Mouse (Mus musculus): Measurements from ENCODE around the gene Siva1.

Siva1 gene

DNA sequence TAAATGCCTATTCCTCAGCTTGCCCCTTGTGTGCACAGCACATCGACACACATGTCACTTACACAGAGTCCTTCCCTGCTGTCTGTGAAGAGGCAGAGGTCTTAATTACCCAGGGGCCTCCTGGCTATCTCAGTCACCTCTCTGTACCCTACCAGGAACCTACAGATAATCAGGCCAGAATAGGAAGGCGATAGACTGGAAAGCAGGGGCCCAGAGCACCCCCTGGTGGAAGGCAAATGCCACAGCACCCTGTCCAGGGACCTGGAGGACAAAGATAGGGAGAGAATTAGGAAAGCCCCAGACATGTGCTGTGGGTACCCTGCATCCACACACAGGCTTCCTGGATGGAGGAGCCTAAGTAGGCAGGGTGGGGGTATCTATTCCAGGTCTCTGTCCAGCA lies 20.7 kb upstream of the Siva1 start:
- peak; percentile 62 to 67 for DNase-seq (ENCODE audit: low spot score in 2 of 2)

DNA sequence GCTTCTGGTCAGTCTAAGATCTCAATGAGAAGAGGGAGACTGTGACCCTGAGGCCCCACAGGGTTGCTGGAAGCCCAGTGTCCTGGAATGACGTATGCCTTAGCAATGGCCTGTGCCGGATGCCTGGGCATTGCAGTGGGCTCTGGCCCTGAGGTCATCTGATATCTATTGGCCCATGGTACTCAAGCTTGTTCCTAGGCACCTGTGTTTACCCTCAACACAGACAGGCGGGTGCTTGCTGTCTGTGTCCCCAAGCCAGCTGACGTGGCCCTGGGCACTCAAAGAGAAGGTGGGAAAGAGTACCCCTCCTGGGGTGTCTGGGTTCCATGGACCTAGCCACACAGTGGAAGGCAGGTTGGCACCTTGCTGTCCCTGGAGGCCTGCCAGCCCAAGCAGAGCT lies 18.8 kb upstream of the Siva1 start:
- DNase-seq (ENCODE audit: low spot score in 2 of 2) = no peak

DNA sequence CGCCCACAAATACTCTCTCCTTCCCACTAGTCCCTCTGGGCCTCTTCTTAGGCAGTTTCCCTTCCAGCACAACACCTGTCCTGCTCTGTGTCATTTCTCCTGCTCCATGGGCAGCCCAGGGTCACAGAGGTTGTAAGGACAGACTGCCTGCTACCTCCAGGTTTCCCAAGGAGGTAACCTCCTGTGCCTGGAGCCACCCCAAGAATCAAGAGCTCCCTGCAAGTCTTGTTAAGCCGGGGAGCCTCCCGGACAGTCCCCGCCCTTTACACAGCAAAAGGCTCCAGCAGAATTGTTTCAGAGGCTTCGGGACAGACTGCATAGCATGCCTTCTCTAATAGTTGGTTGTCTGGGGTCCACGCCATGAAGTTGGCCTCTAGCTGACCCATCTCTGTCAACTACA lies 18.0 kb upstream of the Siva1 start:
- DNase-seq (ENCODE audit: low spot score in 2 of 2) = no peak

DNA sequence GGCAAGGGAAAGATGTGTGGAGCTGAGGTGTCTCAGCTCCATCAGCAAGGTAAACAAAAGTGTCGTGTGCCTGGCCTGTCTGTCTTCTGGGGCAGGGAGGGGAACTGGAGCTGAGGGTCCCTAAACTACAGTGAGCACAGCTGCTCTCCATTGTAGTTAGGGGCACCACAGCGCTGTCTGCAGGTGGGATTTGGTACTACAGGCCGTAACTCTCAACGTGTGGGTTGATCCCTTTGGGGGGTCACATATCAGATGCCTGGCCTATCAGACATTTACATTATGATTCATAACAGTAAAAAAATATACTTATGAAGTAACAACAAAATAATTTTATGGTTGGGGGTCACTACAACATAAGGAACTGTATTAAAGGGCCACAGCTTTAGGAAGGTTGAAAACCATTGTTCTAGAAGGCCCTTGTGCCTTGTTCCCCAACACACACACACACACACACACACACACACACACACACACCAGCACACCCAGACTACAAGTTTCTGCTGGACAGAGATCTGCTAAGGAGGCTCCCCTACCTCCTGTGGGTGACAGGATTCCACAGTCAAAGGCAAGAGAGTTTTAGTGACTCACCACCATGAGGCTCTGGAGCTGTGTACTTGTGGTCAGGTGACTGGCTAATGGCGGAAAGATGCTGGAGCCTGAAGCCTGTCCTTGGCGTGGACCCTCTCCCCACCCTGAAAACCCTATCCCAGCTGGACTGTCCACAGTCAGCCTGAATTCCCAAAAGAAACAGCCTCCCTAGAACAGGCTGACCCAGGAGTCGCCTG lies 17.2 kb upstream of the Siva1 start:
- DNase-seq (ENCODE audit: low spot score in 2 of 2) = no peak

DNA sequence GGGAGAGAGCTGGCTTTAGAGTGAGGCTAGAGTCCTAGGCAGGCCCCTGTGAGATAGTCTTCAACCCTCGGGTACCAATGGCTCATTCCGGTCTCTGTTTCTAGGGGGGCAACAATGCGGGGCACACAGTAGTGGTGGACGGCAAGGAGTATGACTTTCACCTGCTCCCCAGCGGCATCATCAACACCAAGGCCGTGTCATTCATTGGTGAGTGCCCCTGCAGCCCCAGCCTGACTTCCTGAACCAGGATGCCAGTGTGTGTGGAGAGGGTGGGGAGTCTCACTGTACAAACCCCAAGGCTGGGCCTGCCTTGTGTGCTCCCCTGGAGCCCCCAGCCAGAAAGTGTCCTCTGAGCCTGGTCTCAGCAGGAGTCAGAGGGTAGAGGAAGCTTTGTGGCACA lies 16.3 kb upstream of the Siva1 start:
- DNase-seq (ENCODE audit: low spot score in 2 of 2) = no peak

DNA sequence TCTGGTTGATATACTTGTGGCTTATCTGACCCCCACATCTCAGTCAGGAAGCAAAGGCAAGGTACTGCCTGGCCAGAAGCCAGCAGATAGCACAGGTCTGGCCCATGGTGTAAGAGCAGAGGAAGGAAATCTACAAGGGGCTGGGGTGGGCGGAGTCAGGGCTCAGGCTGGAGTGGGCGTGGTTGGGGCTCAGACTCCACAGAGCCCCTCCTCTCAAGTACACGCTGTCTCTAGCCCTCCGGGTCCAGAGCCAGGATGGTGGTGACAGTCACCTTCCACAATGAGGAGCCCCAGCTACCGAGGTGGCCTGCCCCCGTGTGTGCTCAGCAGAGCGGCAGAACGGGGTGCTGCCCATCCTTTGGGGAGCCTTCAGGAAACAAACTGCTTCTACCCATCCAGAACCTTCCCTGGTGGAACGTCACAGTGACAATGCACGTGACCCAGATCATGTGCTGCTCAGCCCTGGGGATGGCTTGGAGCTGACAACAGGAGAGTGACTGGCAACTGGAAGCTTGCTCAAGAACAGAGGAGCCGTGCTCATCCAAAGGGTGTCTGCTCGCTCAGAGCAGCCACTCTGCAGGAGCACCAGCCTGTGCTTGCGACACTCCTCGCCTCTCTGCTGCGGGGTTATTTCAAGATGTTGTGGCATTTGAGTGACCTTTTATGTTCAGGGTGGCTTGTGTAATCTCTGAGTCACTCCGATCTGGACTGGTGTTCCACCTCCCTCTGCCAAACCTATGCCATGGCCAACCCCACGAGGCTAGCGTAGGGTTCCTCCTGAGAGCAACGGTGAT lies 15.4 kb upstream of the Siva1 start:
- peak in 1 of 2 experiments; percentile 32 for DNase-seq (ENCODE audit: low spot score in 2 of 2)

DNA sequence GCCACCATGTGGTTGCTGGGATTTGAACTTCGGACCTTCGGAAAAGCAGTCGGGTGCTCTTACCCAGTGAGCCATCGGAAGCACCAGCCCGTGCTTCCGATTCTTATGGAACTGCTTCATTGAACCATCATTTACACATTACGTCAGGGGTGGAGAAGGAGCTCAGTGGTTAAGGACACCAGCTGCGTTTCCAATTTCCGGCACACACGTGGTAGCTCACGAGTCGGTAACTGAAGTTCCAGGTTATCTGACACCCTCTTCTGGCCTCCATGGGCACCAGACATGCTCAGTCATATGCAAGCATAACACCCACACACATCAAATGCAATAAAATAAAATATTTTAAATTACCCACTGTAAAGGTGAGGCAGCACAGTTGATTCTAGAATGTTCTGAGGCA lies 14.4 kb upstream of the Siva1 start:
- no peak for DNase-seq (ENCODE audit: low spot score in 2 of 2)

DNA sequence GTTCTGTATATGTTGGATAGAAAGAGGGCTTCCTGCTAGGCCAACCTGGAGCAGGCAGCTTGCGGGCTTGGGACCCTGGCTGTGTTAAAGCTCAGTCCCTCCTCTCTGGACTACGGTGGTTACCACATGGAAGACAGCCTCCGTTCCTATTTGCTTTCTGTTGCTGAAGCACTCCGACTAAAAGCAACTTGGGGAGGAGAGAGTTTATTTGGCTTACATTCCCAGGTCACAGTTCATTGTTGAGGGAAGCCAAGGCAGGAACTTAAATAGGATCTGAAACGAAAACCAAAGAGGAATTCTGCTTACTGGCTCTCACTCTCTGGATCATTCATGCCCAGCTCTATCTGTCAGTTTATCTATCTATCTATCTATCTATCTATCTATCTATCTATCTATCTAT lies 13.7 kb upstream of the Siva1 start:
- DNase-seq (ENCODE audit: low spot score in 2 of 2) = no peak

DNA sequence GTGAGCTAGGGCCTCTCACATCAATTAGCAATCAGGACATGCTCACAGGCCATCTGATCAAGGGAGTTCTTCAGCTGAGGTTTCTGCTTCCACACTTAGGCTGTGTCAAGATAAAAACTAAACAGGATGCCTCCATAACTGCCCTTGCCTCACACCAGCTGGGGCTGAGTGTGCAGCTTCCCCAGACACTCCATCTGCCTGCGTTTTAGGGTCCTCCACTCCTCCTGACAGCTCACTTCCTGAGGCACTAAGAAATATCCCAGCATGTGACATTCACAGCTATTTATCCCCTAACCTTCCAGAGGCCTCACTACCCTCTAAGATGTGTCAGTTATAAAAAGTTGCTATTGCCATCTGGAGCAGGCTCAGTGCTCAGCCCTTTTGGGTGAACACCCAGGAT lies 13.0 kb upstream of the Siva1 start:
- no peak for DNase-seq (ENCODE audit: low spot score in 2 of 2)

DNA sequence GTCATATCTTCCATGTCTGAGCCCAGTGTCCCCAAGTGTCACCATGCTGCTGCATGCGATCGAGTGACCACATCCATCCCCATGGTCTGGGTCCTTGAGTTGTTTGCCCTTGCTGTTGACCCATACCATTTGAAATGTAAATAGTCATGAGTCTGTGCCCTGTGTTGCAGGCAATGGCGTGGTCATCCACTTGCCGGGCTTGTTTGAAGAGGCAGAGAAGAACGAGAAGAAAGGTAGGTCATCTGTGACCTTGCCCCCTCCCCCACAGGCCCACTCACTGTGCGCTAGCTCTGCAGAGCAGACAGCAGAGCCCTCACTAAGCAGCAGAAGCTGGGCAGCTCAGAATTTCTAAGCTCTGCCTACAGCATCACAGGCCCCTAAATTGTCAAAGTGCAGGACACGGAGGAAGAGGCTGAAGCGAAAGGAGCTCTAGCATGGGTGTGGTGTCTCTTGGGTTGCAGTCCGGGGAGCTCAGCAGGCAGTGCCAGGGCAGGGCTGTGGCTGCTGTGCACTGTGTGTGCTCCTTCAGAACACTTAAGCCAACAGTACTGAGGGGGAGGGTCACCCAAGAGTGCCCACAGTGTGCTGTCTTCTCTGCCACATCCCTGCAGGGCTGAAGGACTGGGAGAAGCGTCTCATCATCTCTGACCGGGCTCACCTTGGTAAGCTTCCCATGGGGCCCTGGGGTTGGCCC lies 12.2 kb upstream of the Siva1 start:
- DNase-seq (ENCODE audit: low spot score in 2 of 2) = no peak

DNA sequence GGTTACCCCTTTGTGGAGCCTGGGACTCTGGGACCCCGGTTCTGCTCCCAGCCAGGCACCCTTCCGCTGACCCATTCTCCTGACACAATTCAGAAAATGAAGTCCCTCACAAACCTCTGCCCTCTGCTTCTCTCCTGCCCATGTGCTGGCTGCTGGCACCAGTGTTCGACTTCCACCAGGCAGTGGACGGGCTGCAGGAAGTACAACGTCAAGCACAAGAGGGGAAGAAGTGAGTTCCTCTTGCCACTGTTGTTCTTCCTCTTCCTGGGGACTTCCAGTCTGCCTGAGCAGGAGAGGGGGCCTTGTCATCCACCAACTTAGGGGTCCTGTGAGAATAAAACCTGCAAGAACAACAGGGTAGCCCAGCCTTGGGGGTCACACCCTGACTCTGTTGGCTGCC lies 11.6 kb upstream of the Siva1 start:
- DNase-seq (ENCODE audit: low spot score in 2 of 2) = no peak

DNA sequence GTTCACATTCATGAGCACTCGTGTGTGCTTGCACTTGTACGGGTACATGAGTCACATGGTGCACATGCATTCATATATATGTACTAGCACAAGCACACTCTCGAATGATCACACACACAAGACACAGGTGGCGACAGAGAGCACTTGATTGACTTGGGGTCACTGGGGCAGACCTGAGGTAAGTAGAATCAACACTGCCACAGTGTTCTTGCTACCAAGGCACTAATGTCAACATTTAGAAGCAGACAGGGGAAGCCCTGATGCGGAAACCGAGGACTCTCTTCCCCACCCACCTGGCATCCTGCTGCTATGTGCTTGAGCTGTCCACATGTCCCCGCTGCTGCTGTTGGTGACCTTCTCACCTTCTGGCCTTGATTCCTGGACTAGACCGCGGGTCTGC lies 10.8 kb upstream of the Siva1 start:
- no peak for DNase-seq (ENCODE audit: low spot score in 2 of 2)

DNA sequence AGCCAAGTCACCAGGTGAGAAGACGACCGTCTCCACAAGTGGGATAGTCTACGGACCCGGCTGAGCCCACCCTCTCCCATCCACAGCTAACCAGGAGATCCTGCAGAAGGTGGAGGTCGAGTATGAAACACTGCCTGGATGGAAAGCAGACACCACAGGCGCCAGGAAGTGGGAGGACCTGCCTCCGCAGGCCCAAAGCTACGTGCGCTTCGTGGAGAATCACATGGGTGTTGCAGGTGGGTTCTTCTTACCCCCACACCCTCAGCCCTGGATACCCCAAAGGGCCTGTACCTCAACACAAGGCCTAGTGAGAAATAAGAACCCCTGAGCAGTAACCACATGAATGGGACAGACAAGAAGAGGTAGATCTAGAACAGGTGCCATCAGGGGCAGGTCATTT lies 5.0 kb upstream of the Siva1 start:
- no peak for DNase-seq (ENCODE audit: low spot score in 2 of 2)

DNA sequence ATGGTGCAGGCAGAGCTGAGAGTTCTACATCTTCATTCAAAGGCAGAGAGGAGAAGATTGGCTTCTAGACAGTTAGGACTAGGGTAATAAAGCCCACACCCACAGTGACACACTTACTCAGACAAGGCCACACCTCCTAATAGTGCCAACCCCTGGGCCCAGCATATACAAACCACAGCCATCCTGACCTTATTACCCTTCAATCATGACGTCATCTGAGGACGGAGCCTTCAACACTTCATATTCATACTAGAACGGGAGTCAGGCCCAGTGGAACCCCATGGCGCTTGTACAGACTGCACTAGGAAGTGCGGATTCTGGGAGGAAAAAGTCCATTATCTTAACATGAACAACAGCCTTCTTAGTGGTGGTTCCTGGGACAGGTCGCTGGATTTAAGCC lies 1.4 kb upstream of the Siva1 start:
- no peak for DNase-seq (ENCODE audit: low spot score in 2 of 2)

DNA sequence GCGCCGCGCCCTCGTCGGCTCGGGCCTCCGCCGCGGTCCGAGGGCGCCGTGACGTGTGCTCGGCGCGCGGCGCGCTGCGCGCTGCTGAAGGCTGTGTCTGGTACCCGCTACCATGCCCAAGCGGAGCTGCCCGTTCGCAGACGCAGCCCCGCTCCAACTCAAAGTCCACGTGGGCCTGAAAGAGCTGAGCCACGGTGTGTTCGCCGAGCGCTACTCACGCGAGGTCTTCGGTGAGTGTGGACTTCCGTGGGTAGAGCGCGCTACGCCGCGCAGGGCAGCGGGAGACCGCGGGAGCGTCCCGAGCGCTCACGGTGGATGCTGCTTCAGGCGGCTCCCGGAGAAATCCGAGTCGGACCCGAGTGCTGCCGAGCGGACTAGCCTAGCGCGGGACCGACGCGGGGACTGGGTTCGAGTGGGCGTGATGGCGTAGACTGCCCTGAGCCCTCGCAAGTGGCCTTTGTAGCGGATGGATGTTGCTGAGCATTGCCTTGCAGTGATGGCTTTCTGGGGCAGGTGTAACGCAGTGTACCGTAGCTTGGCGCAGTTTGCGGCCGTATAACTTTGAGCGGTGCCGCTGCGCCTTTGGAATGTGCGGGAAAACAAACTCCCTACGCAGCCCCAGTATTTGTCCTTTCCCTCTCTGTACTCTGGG lies 502 bp downstream of the Siva1 start:
- peak; percentile 51 to 62 for DNase-seq (ENCODE audit: low spot score in 2 of 2)

DNA sequence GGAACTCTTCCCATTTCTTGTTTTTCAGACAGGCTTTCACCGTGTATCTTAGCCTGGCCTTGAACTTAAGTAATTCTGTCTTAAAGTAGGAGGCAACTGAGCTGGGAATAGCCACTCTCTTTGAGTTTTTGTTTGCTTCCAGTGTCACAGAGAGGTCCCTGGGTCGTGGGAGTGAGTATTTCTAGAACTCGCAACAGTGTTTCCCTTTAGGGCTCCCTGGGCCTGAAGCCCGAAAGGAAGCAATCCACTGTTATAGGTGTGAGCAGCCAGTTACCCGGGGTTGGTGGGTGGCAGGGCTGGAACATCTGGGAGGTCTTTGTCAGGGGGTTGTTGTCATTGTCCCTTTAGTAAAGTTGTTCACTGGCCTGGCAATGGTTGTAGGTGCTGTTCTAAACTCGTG lies 1.7 kb downstream of the Siva1 start:
- DNase-seq (ENCODE audit: low spot score in 2 of 2) = no peak

DNA sequence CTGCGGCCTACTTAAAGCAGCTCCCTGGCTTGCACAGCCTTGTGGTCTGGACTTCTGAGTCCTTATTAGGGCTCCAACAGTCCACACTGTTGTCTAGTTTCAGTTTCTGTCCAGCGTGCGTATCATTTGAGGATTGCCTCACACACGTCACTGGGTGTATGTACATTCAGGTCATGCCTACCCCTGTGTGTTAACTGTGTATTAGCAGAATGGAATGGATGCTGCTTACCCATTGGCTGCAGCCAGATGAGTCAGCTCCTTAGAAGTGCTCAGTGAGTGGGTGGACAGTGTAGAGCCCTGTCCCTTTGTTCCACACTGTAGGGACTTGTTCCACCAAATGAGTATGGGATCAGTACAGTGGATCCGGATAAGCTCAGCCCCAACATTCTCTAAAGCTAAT lies 3.6 kb downstream of the Siva1 start:
- no peak for DNase-seq (ENCODE audit: low spot score in 2 of 2)

DNA sequence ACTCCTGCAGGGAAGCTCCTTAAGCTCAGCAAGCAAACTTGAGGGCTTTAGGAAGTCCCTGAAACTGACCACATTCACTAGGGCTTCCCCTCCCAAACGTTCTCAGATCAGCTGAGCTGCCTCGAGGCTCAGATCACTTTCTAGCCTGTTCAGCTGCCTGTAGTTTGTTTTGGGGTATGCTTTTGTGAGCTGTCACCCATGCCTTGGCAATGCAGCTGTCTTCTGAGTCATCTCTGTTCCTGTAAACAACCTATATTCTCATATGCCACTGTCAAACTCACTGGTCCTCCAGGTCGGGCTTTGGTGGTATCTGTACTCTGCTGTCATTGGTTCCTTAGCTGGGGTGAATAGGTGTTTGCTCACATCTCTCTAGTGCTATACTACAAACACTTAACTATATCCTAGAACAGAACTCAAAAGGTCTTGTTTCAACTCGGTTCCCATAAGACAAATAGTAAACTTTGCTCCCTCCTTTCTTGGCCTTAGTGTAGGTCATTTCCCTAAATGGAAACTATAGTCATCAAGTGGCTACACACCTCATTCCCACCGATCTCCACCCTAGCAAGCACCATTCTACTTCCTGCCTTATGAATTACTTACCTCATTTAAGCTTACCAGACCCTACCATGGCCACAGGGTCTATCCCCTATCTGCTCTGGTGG lies 7.4 kb downstream of the Siva1 start:
- no peak for DNase-seq (ENCODE audit: low spot score in 2 of 2)

DNA sequence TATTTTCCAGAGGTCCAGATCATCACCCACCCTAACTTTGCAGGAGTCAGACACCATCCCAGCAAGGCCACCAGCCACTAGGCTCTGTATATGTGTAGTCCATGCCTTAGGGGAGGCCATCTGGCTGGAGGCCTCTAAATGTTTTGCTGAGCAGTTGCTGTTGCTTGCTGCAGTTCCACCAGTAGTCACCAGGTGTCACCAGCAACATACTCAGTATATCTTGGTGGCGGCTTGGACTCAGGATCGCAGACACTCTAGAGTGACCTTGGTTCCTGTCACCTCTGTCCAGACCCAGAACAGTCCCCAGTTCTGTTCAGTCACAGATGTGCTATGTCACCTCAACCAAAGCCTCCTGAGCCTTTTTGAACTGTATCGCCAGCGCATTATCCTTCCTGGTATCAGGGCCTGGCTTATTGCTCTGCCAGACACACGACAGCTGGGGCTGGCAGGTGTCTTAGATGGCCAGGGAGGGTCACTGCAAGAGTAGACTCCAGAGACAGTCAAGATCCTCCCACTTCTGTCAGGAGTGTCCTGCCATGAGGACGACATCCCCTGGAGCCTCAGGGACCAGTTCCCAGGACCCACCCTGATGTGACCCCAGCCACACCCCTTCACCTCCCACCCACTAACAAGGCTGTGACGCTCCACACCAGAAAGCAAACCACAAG lies 8.8 kb downstream of the Siva1 start:
- peak; percentile 92 to 93 for DNase-seq (ENCODE audit: low spot score in 2 of 2)

DNA sequence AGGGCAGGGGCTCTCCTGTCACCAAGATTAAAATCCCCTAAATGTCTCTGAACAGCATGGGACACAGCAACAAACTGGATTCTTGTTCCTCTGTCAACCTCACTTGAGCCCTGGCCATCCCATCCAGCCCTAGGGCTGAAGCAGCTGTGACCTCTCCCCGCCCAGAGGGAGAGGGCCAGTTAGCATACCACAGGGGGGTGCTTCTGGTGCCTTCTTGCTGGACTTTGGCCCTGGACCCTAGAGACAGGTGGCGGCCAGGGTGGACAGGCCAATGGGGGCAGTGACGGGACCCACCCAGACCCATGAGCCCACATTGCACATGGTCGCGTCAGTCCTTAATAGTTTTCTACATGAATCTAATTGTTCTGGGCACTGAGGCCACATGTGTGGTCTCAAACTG lies 9.6 kb downstream of the Siva1 start:
- DNase-seq (ENCODE audit: low spot score in 2 of 2) = no peak

DNA sequence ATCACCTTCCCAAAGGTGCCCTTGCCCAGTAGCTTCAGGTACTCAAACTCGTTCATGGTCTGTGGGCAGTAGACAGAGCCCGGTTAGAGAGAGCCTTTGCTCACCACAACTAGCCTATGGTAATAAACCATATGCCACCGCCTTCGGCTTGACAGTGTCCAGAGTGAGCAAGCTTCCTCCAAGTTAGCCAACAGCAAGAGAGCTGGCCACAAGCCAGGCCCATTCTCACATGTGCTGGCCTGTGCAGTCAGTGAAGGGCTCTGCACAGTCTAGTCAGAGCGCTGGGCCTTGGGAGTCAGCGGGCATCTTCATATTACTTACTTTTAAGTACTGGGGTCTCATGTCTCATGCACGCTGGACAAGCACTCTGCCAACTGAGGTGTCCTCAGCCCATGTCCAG lies 14.1 kb downstream of the Siva1 start:
- peak in 1 of 2 experiments; percentile 49 for DNase-seq (ENCODE audit: low spot score in 2 of 2)
